Mouse (Mus musculus): ENCODE data around the gene Pkp3. TPM values are rescaled to one million over a fixed set of nuclear protein-coding genes. Genes with fewer than 3 reads are reported as not detected.

Pkp3 gene
- polyA plus RNA-seq, 1 experiment: 0.88 TPM

- TF ChIP-seq USF1 (IDR thresholded peaks at IDR 0.05; ENCODE audit: low read depth): no peak
- peak; percentile 33 for TF ChIP-seq MAX (IDR thresholded peaks at IDR 0.05)
- H3ac ChIP-seq (ENCODE audit: control insufficient read depth, insufficient read length, low read depth): peak overlapping the region; percentile 90
- peaks cover 14% of the 10 kb centered on the region for H3K79me2 ChIP-seq (ENCODE audit: control insufficient read depth, insufficient read depth)
- peaks cover 5% of the 10 kb centered on the region for H3K36me3 ChIP-seq (ENCODE audit: control insufficient read depth, insufficient read depth)
- peak overlapping the region; percentile 59 for H3K4me3 ChIP-seq (ENCODE audit: insufficient read depth, poor library complexity, severe bottlenecking)
- H3K79me3 ChIP-seq (ENCODE audit: low read depth): no peaks in the 10 kb centered on the region
- H3K27me3 ChIP-seq (ENCODE audit: control insufficient read depth, insufficient read depth, insufficient read length): no peaks in the 10 kb centered on the region
Observed at GRCm38 (mm10) chr7:141131024-141131820, 53.2 kb downstream of the Pkp3 start.

GRCm38 (mm10) chr7:141131904-141132755 lies 54.1 kb downstream of the Pkp3 start:
- Histone ChIP-seq H3K79me3 (ENCODE audit: low read depth) (no peaks in the 10 kb centered on the region), H3K4me3 (ENCODE audit: insufficient read depth, poor library complexity, severe bottlenecking) (peak overlapping the region; percentile 59), H3K36me3 (ENCODE audit: control insufficient read depth, insufficient read depth) (peaks cover 11% of the 10 kb centered on the region), H3K79me2 (ENCODE audit: control insufficient read depth, insufficient read depth) (peaks cover 14% of the 10 kb centered on the region), H3K27me3 (ENCODE audit: control insufficient read depth, insufficient read depth, insufficient read length) (no peaks in the 10 kb centered on the region), H3ac (ENCODE audit: control insufficient read depth, insufficient read length, low read depth) (peak overlapping the region; percentile 90)
- TF ChIP-seq FOSL1 (IDR thresholded peaks at IDR 0.05; ENCODE audit: insufficient read depth, low read length, poor library complexity, severe bottlenecking) (no peak), USF1 (IDR thresholded peaks at IDR 0.05; ENCODE audit: low read depth) (no peak), CEBPB (IDR thresholded peaks at IDR 0.05; ENCODE audit: low read depth) (no peak), MAX (IDR thresholded peaks at IDR 0.05) (no peak), MYOG (IDR thresholded peaks at IDR 0.05; ENCODE audit: control insufficient read depth, extremely low read depth, insufficient read length) (no peak), CTCF (IDR thresholded peaks at IDR 0.05; ENCODE audit: control insufficient read depth, insufficient read depth, insufficient read length) (no peak), MYOD1 (IDR thresholded peaks at IDR 0.05; ENCODE audit: control insufficient read depth, insufficient read length, low read depth) (no peak)

Other genes starting within 250 kb of the Pkp3 start
- gene Urah, start 243.2 kb upstream of the Pkp3 start, polyA plus RNA-seq (2012; fragmentation: generic; extraction: Trizol): not detected
- gene Scgb1c1, start 232.7 kb upstream of the Pkp3 start, polyA plus RNA-seq (2012; fragmentation: generic; extraction: Trizol): not detected
- 0.02 TPM for gene Odf3, start 230.4 kb upstream of the Pkp3 start, polyA plus RNA-seq (2012; fragmentation: generic; extraction: Trizol)
- gene Gm45785, start 221.9 kb upstream of the Pkp3 start, polyA plus RNA-seq (2012; fragmentation: generic; extraction: Trizol): not detected
- 59.3 TPM for gene Ric8a, start 221.3 kb upstream of the Pkp3 start, polyA plus RNA-seq (2012; fragmentation: generic; extraction: Trizol)
- 19.9 TPM for gene Bet1l, start 220.6 kb upstream of the Pkp3 start, polyA plus RNA-seq (2012; fragmentation: generic; extraction: Trizol)
- gene Psmd13, start 196.2 kb upstream of the Pkp3 start, polyA plus RNA-seq (2012; fragmentation: generic; extraction: Trizol): 211 TPM
- gene Sirt3, start 195.9 kb upstream of the Pkp3 start, polyA plus RNA-seq (2012; fragmentation: generic; extraction: Trizol): 17.4 TPM
- gene Cox8b, start 177.8 kb upstream of the Pkp3 start, polyA plus RNA-seq (2012; fragmentation: generic; extraction: Trizol): 0.81 TPM
- gene Nlrp6, start 157.3 kb upstream of the Pkp3 start, polyA plus RNA-seq (2012; fragmentation: generic; extraction: Trizol): 0.01 TPM
- gene Pgghg, start 136.8 kb upstream of the Pkp3 start, polyA plus RNA-seq (2012; fragmentation: generic; extraction: Trizol): 12.2 TPM
- 0.44 TPM for gene Ifitm5, start 127.9 kb upstream of the Pkp3 start, polyA plus RNA-seq (2012; fragmentation: generic; extraction: Trizol)
- not detected for gene Gm45717, start 122.3 kb upstream of the Pkp3 start, polyA plus RNA-seq (2012; fragmentation: generic; extraction: Trizol)
- 609 TPM for gene Ifitm2, start 122.2 kb upstream of the Pkp3 start, polyA plus RNA-seq (2012; fragmentation: generic; extraction: Trizol)
- 60.7 TPM for gene Ifitm1, start 111.0 kb upstream of the Pkp3 start, polyA plus RNA-seq (2012; fragmentation: generic; extraction: Trizol)
- gene Ifitm3, start 67.4 kb upstream of the Pkp3 start, polyA plus RNA-seq (2012; fragmentation: generic; extraction: Trizol): 956 TPM
- 1.3 TPM for gene Ifitm6, start 60.3 kb upstream of the Pkp3 start, polyA plus RNA-seq (2012; fragmentation: generic; extraction: Trizol)
- gene Gm17387, start 49.1 kb upstream of the Pkp3 start, polyA plus RNA-seq (2012; fragmentation: generic; extraction: Trizol): not detected
- 4.0 TPM for gene B4galnt4, start 17.1 kb upstream of the Pkp3 start, polyA plus RNA-seq (2012; fragmentation: generic; extraction: Trizol)
- gene Sigirr, start 22.4 kb downstream of the Pkp3 start, polyA plus RNA-seq (2012; fragmentation: generic; extraction: Trizol): 13.9 TPM
- gene Ano9, start 39.6 kb downstream of the Pkp3 start, polyA plus RNA-seq (2012; fragmentation: generic; extraction: Trizol): not detected
- 20.5 TPM for gene Ptdss2, start 44.2 kb downstream of the Pkp3 start, polyA plus RNA-seq (2012; fragmentation: generic; extraction: Trizol)
- 251 TPM for gene Rnh1, start 94.6 kb downstream of the Pkp3 start, polyA plus RNA-seq (2012; fragmentation: generic; extraction: Trizol)
- gene Hras, start 115.8 kb downstream of the Pkp3 start, polyA plus RNA-seq (2012; fragmentation: generic; extraction: Trizol): 181 TPM
- 0.32 TPM for gene Lrrc56, start 115.9 kb downstream of the Pkp3 start, polyA plus RNA-seq (2012; fragmentation: generic; extraction: Trizol)
- 0.05 TPM for gene Lmntd2, start 135.9 kb downstream of the Pkp3 start, polyA plus RNA-seq (2012; fragmentation: generic; extraction: Trizol)
- 25.2 TPM for gene Rassf7, start 137.6 kb downstream of the Pkp3 start, polyA plus RNA-seq (2012; fragmentation: generic; extraction: Trizol)
- 60.2 TPM for gene Phrf1, start 150.6 kb downstream of the Pkp3 start, polyA plus RNA-seq (2012; fragmentation: generic; extraction: Trizol)
- gene Irf7, start 188.3 kb downstream of the Pkp3 start, polyA plus RNA-seq (2012; fragmentation: generic; extraction: Trizol): 0.35 TPM
- 0.04 TPM for gene Cdhr5, start 198.6 kb downstream of the Pkp3 start, polyA plus RNA-seq (2012; fragmentation: generic; extraction: Trizol)
- 16.1 TPM for gene Sct, start 200.9 kb downstream of the Pkp3 start, polyA plus RNA-seq (2012; fragmentation: generic; extraction: Trizol)
- gene Drd4, start 213.8 kb downstream of the Pkp3 start, polyA plus RNA-seq (2012; fragmentation: generic; extraction: Trizol): 0.01 TPM
- gene Deaf1, start 249.5 kb downstream of the Pkp3 start, polyA plus RNA-seq (2012; fragmentation: generic; extraction: Trizol): 21.4 TPM
- gene Tmem80, start 249.5 kb downstream of the Pkp3 start, polyA plus RNA-seq (2012; fragmentation: generic; extraction: Trizol): 18.9 TPM